Mouse (Mus musculus) heart, postnatal 14 days (tissue): ENCODE results near the gene Sirt7. TPM values are rescaled to one million over a fixed set of nuclear protein-coding genes. Genes with fewer than 3 reads are reported as not detected.

Experiments used
- DNase-seq, 2 experiments: peaks; one replicate each; pipeline ENCODE4 v3.0.0; 2021 to 2022
- intact Hi-C: fragments of 180-260 bp; cut with DNase I; formaldehyde crosslinking; loops from one replicate; pipeline ENCODE4 v1.15.1; 2025
- long read RNA-seq, 2 experiments: library from polyadenylated mRNA; stranded (forward); transcript quantifications; one replicate each; pipeline ENCODE4 v2.0.0; 2021
- total RNA-seq, 2 experiments: library from RNA; stranded (reverse); gene quantifications; 2 replicates each; pipeline ENCODE4 v1.2.3; 2021

Sirt7 gene
- total RNA-seq = 10 to 100 TPM; 10.8 to 12.3 TPM
- long read RNA-seq, experiment 1, transcript Sirt7-201 (10 exons, 1,727 nt) = major isoform, 16 of 22 reads
- long read RNA-seq, experiment 1, partial matches to known transcripts = 3 of 22 reads
- long read RNA-seq, experiment 1, other reads (novel, unspliced or antisense) = 3 of 22 reads
- long read RNA-seq, experiment 2, transcript Sirt7-201 (10 exons, 1,727 nt) = major isoform, 14 of 19 reads
- long read RNA-seq, experiment 2, partial matches to known transcripts = 2 of 19 reads
- long read RNA-seq, experiment 2, other reads (novel, unspliced or antisense) = 3 of 19 reads

DNA sequence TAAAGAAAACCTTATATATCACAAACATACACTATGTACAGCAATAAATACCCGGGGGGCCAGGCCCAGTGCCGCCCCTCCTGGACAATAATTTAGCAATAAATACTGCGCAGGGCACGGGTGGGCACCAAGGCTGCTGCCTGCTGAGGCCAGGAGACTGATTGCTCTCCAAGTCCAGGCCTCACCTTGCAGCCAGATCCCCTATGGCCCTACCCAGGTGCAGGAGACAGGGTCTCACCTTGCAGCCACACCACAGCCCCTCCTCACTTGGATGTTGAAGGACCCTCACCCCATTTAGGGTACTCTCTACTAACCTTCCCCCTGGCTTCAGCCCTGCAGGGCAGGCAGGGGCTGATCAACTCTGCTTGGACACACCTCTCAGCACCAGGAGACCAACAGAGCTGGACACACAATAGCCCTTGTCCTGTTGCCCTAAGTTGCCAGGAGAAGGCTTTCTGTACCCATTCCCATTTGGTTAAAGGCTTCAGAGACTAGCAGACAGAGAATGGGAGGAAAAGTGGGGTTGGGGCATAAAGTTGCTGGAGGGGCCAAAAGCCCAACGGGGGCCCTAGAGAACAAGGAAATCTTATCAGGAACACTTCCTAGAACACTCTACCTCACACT is at the start of gene Sirt7:
Gene Sirt7, minus strand, starts transcription at position 89 of the 624 bp plus-strand sequence.
- no peak for DNase-seq
- intact Hi-C loops = loop anchor here (2.0 kb wide), 1 partner anchor 50 kb away; no protein-coding TSS in a partner anchor

- DNase-seq = no peak
- intact Hi-C loops = loop anchor here (2.0 kb wide), 1 partner anchor 49 kb away; the partner anchor contains the start of gene Sirt7
Observed at GRCm38 (mm10) chr11:120673594-120674122, 48.6 kb upstream of the Sirt7 start.

DNA sequence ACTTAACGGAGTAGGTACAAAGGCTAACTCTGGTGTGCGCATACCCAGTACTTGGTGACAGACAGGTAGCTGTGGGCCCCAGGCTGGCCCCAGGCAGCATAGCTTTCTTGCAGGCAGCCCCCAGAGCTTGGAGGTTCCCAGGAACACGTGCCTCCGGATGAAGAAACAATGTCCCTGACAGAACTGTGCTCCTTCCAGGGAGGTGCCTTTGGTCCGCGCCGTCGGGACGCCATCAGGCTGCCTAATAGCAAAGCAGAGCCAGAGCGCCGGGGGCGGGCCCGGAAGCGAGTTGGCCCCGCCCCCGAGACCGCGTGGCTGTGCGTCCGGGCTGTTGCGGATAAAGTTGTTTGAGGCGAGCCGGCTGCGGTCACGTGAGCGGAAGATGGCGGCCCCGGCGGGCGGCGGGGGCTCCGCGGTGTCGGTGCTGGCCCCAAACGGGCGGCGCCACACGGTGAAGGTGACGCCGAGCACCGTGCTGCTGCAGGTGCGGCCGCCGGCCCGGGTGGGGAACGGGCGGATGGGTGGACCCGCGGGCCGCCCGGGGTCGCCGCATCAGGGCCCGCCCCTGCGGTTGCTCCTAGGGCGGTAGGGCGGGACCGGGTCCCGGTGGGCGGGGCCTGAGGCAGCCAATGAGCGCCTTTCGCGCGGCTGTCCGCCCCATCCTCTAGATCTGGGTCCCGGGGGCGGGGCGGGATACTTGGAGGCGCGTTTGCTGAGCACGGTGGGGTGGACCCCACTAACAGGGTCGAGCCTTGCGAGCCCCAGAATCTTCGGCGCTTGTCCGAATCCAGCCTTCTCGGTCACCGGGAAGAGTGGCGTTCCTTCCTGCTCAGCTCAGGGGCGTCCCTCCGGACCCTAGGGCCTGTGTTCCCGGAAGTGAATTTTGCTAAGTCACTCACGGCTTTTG is 47.9 kb upstream of the Sirt7 start, which contains the start of gene Aspscr1:
Gene Aspscr1, plus strand, starts transcription at position 287 of the 907 bp plus-strand sequence.
- intact Hi-C loops = no loop called here
- DNase-seq = peak; percentile 96 to 97

GRCm38 (mm10) chr11:120666617-120667016 is 41.6 kb upstream of the Sirt7 start:
- DNase-seq = peak in 1 of 2 experiments; percentile 12
- intact Hi-C loops = no loop called here

DNA sequence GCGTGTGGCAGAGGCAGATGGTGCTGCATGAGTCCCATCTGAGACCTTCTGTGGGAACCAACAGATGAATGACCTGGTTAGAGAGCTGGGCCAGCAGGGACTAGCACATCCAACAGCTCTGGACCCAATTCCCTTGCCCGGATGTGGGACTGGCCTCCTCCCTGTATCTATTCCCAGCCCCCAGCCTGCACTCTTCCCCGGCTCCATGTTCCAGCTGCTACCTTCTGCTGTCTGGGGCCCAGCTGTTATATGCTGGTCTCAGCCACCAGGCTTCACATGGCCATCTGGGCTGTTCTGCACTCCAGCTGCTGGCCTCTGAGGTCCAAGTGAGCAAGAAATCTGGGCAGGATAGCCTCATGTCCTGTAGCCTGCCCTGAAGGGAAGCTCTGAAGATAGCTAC is 40.4 kb upstream of the Sirt7 start:
- DNase-seq = peak; percentile 76 to 82
- intact Hi-C loops = no loop called here

DNA sequence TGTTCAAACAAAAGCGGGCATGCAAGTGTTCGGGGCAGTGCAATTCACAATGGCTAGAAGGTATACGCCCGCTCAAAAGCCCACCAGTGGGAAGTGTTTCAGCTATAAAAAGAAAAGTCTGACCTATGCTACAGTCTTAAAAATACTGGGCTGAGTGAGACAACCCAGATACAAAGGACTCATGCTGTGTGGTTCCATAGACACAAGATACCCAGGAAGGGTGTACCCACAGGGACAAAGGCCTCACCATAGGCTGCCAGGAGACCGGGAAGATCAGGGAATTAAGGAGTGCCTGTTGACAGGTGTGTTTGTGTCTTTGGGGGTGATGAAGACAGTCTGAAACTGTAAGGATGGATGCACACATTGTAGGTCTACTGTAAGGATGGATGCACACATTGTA is 38.7 kb upstream of the Sirt7 start:
- no peak for DNase-seq
- intact Hi-C loops = no loop called here

DNA sequence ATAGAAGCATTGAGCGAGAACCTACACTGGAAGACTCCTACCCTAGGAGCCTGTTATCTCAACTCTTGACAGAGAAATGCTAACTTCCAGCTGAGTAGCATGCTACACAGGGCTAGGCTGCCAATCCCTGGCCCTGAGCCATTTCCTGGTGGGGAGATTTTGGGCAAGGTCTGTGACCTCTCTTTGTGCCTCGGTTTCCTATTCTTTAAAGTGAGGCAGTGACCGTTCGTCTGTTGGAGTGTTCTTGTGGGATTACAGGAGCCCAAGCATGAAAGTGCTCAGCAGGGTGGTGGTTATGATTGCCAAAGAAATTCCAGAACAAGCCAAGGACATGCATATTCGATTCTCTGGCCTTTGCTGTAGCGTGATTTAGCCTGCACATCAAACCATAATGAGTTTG is 37.7 kb upstream of the Sirt7 start:
- intact Hi-C loops = no loop called here
- DNase-seq = no peak

GRCm38 (mm10) chr11:120661076-120661460 is 36.0 kb upstream of the Sirt7 start, which contains the start of gene Notum:
Gene Notum, minus strand, starts transcription at chr11:120661175.
- intact Hi-C loops = no loop called here
- DNase-seq = no peak

- peak; percentile 48 to 57 for DNase-seq
- intact Hi-C loops = no loop called here
Observed at GRCm38 (mm10) chr11:120660301-120661075, 35.4 kb upstream of the Sirt7 start.

DNA sequence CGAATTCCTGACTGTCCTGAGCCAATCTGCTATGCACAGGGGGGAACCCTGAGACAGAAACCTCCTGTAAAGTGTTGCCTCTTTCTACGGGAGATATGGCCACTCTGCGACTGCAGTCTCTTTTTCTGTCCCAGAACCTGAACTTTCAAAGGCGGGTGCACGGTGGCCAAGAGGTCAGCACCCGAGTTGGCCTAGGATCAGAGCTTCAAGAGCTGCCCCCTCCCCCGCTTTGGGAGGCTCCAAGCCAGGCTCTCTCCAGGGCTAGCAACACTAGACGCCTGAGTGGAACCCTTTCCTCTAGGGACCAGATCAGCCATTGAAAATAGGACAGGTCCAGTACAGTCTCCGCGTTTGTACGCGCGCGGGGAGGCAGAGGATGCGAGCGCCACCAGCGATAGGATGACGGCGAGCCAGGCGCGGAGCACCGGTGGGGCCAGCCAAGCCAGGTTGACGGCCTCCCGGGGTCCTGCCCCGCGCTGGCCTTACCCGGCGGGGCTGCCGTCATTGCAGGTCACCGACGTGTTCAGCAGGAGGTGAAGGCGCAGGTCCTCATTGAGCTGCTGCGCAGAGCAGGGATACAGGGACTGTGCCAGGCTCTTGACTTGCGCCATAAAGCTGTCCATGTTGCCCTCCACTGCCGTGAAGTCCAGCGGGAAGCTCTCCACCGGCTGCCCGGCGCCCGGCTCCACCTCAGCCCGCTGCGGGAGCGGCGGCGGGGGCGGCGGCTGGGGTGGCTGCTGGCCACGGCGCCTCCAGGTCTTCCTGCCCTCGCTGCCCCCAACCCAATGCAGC is 34.7 kb upstream of the Sirt7 start:
- intact Hi-C loops = loop anchor here (1.0 to 5.0 kb wide), 2 partner anchors 53 to 118 kb away; no protein-coding TSS in a partner anchor
- no peak for DNase-seq

- intact Hi-C loops = loop anchor here (1.0 to 5.0 kb wide), 2 partner anchors 53 to 118 kb away; no protein-coding TSS in a partner anchor
- peak; percentile 85 to 88 for DNase-seq
Observed at GRCm38 (mm10) chr11:120658876-120659410, 33.9 kb upstream of the Sirt7 start.

- intact Hi-C loops = loop anchor here (5.0 kb wide), 1 partner anchor 120 kb away; no protein-coding TSS in a partner anchor
- no peak for DNase-seq
Observed at GRCm38 (mm10) chr11:120657301-120657700, 32.3 kb upstream of the Sirt7 start.

GRCm38 (mm10) chr11:120654741-120655140 is 29.7 kb upstream of the Sirt7 start:
- no peak for DNase-seq
- intact Hi-C loops = loop anchor here (5.0 kb wide), 1 partner anchor 123 kb away; no protein-coding TSS in a partner anchor

DNA sequence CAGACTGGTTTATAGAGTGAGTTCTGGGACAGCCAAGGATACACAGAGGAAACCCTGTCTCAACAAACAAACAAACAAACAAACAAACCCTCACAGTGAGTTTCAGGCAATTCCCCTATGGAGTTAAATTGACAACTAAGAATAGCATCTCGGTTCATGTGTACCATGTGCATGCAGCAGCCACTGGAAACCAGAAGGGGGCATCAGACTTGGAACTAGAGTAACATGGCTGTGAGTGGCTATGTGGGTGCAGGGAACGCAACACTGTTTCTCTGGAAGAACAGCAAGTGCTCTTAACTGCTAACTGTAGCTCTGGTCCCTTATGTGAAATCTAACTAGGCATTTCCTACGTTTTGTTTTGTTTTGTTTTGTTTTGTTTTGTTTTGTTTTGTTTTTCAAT is 26.8 kb upstream of the Sirt7 start:
- intact Hi-C loops = no loop called here

GRCm38 (mm10) chr11:120648001-120648476 is 23.0 kb upstream of the Sirt7 start, which contains the start of gene Myadml2:
Gene Myadml2, minus strand, starts transcription at chr11:120648158.
- DNase-seq = peak; percentile 53 to 56
- intact Hi-C loops = no loop called here

More for the DNA sequence above, 26.8 kb upstream of the Sirt7 start:
- DNase-seq = no peak

DNA sequence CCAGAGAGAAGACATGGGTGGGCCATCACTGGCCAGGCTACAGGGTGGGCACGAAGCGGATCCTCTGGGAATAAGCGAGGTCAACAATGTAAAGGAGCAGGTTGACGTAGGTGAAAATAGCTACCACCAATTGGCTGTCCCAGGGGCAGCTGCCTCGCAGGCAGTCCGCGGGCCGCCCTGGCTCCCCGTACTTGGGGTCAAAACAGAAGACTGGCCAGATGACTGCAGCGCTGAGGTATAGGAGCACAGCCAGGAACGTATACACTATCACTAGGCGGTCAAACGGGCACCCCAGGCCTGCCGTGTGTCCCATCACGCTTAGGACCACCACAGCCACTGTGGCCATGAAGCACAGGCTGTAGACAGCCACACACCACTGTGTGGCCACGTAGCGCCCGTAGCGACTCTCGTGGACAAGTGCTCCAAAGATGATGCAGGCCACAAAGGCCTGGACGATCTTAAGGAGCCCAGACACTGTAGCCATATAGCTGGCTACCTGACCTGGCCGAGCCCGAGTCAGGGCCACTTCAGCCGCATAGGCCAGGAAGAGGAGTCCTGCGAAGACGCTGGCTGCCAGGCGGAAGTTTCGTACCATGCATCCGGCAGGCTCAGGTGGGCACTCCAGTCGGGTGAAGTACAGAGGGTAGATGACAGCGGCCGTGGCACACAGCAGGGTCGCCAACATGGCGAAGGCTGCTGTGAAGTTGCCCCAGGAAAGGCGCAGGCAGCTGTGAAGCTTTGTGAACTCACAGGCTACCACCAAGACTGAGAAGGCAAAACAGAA is 22.2 kb upstream of the Sirt7 start:
- intact Hi-C loops = no loop called here
- no peak for DNase-seq

GRCm38 (mm10) chr11:120643601-120643987 is 18.6 kb upstream of the Sirt7 start, which contains the start of gene Pycr1:
Gene Pycr1, minus strand, starts transcription at chr11:120643769.
- intact Hi-C loops = no loop called here
- peak; percentile 92 to 94 for DNase-seq
